Mouse (Mus musculus) gastrocnemius, adult 18-20 months (tissue): ENCODE measurements at regions not wholly inside any gene's neighbourhood (a gene's known extent, or its start where the extent isn't known, plus 50 kb on each side); places are given as distances from the start of the nearest gene placed in this dataset.

Source experiments
- DNase-seq: peaks from one replicate; pipeline ENCODE4 v3.0.0; 2021; ENCODE audit warnings: low spot score

DNA sequence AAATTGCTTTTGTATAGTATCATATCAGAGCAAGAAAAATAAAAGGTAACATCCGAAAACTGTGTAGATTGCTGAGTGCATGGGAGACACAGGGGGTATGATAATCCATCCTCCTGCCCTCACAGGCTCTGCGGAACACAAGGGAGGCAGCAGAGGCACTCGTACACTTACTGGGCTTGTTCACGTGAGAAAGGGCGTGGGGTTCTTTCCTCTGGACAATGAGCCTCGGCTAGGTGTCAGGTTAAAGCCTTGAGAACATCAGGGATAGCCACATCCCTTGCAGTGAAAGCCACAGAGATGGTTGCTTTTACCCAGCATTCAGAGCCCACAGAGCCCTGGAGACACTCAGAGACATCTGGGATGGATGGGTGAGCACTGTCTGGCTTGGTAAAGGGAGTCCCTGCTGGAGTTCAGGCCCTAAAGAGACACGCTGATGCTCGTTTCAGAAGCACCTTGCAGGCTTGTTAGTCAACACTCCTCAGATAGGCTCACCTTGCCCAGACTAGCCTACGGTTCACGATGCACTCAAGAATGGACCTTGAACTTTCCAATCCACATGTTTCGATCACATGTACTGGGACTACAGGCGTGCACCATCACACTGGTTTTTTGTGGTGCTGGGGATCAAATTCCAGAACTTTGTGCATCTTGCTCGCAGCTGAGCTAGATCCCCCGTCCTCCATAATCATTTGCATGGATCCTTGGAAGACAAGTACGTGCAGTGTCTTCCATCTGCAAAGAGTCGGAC is 83.5 kb upstream of the Spin1 start:
- no peak for DNase-seq

GRCm38 (mm10) chr13:51017727-51018321 is 82.9 kb upstream of the Spin1 start:
- DNase-seq, result no peak

GRCm38 (mm10) chr13:51018366-51018765 is 82.3 kb upstream of the Spin1 start:
- DNase-seq, result no peak

DNA sequence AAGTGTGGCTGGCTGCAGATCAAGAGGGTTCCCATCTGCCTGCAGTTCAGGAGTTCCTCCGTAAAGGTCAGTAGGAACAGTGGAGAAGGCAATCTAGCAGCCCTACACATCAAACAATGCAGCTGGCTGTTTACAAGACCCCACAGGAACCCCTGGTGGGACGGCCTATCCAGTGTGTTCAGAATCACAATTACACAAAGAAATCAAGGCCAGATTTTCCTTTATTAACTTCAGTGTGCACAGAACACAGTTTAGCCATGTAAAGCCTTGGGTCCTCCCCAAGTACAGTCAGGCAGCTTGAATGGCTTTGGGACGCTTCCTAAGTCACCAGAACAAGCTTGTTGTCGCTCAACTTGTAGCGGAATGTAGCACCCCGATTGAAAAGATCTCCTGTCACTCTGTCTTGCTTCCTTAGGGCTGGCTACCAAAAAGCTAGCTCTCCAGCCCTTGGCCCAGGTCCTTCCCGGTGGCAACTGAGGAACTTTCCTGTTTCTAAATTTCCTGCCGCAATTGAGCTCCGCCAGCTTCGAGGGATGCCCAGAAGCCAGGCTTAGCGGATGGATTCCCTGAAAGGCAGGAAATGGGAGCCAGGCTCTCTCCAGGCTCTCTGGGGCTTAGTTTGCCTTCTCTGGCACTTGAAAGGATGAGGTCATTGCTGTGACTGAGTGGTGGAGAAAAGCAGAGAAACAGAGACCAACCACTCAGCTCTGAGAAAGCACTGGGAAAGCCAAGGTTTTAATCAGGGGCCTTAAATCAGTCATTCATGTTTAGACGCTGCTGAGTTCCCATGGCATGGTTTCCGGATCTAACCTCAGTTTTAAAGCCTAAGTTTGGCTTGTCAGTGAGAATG is 78.1 kb upstream of the Spin1 start:
- peak; percentile 32 for DNase-seq

DNA sequence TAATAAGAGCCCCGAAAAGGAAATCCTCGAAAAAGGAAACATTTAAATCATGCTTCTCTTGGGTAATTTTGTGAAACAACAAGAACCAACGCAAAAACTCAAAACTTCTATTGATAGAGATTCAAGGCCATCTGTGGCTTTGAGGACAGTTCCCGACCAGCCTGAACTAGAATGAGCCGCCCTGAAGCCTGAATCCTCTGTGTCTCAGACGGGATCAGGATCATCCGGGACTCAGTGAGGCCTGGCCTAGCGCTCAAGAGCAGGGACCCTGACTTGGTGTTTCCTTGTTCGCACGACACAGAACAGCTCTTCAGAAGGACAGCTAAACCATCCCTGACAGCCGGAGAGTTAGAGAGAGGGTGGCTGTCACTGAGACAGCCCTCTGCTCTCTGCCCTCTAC is 77.4 kb upstream of the Spin1 start:
- DNase-seq, result no peak

DNA sequence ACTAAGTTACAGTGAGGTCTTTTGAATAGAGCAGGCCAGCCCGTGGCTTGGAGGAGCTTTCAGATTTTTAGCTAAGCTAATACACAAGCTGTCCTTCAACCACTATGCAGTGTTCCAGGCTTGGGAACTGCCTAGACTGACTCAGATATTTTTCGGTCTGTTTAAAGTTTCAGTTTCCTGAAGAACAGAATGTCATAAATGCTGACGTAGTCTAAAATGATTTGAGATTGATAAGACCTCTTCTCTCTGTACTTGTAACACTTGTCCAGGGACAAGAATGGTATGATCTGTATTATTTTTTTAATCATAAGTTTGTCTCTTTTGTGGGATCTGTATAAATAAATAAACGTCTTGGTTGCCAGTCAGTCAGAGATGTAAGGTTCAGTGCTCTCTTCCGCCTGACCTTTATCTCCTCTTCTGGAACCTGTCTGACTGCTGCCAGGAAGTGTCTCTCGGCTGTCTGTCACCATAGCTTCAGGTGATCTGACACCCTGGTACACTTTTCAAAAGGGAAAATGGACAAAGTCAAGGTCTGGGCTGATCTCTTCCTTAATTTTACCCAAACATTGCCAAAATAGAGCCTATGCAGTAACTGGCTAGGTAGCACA is 74.3 kb upstream of the Spin1 start:
- DNase-seq, result no peak

- peak; percentile 24 for DNase-seq
These were observed 62.7 kb upstream of the Spin1 start for GRCm38 (mm10) chr13:51037850-51038450.

DNA sequence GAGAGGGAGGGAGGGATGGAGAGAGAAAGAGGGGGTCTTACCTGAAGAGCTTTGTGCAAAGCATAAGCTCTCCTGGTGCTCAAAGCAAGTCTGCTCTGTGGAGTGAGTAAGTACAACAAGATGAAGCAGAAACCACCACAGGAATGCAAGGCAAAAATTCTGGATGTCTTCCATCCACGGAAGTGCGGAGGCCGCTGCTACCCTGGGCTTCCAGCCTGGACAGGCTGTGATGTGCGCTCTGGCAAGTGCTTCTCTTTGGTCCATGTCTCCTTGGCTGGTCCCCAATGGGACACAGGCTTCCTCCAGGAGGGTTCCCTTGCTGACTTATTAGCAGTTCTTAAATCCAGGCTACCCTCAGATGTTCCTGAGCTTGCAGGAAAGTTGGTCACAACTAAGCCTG is 61.7 kb upstream of the Spin1 start:
- no peak for DNase-seq

DNA sequence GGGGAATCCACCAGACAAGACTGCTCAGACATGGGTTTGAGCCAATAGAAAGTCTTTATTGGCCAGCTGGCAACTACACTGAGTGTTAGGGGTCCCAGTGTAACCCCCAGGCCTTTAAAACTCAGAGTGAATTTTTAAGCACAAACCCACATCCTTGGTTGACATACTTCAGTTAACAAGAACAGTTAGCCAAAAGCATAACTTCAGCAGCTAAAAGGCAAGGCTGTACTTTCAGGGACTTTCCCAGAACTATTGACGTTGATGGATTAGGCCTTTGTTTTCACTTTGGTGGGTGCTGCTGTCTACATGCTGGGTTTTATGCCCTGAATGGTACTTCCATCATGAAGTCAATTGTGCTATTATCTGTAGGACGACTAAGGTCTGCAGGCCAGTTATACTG is 59.6 kb upstream of the Spin1 start:
- DNase-seq, result no peak

GRCm38 (mm10) chr13:51042881-51043402 is 57.7 kb upstream of the Spin1 start:
- no peak for DNase-seq
